Mouse (Mus musculus) intestine, embryonic 15.5 days (tissue): Measurements from ENCODE around the gene Zfp536. TPM values are rescaled to one million over a fixed set of nuclear protein-coding genes. Genes with fewer than 3 reads are reported as not detected.
"Not testable (repeated sequence)": the region's sequence is repeated elsewhere in the genome, so short reads cannot be mapped to it uniquely, and the experiment has no call there.

Experiments used
- ATAC-seq: fragments of 200-750 bp; cut with Nextera tagmentation; 2 replicates; pipeline ENCODE4 v1.8.0; 2017; ENCODE audit warnings: moderate TSS enrichment, moderate library complexity
- H3K27ac ChIP-seq: fragments of 300-500 bp; sonication (generic); 2 replicates; pipeline ENCODE4 v1.5.1; 2015; ENCODE audit warnings: mild to moderate bottlenecking, inconsistent platforms
- H3K27me3 ChIP-seq: fragments of 300-500 bp; sonication (generic); replicated peaks from 2 replicates; pipeline ENCODE4 v1.6.1; 2015; ENCODE audit warnings: inconsistent platforms
- H3K36me3 ChIP-seq: fragments of 300-500 bp; sonication (generic); 2 replicates; pipeline ENCODE4 v1.6.1; 2015; ENCODE audit warnings: inconsistent platforms
- H3K4me1 ChIP-seq: fragments of 300-500 bp; sonication (generic); replicated peaks from 2 replicates; pipeline ENCODE4 v1.6.1; 2015; ENCODE audit warnings: inconsistent platforms
- H3K4me2 ChIP-seq: fragments of 300-500 bp; sonication (generic); replicated peaks from 2 replicates; pipeline ENCODE4 v1.6.1; 2015; ENCODE audit warnings: mild to moderate bottlenecking, inconsistent platforms
- H3K4me3 ChIP-seq: fragments of 300-500 bp; sonication (generic); replicated peaks from 2 replicates; pipeline ENCODE4 v1.5.1; 2015; ENCODE audit warnings: inconsistent platforms
- H3K9ac ChIP-seq: fragments of 300-500 bp; sonication (generic); 2 replicates; pipeline ENCODE4 v1.6.1; 2015; ENCODE audit warnings: inconsistent platforms
- H3K9me3 ChIP-seq: fragments of 300-500 bp; sonication (generic); 2 replicates; pipeline ENCODE4 v1.6.1; 2016; ENCODE audit warnings: inconsistent platforms
- WGBS: fragments of 180-500 bp; shearing (Covaris S2); methylation state at CpG from one replicate; pipeline ENCODE4 v1.1.7; 2015; 5-methylcytosine and 5-hydroxymethylcytosine counted together
- polyA plus RNA-seq: library from polyadenylated mRNA; unstranded; fragments of >200 nt; fragmentation: Nextera tagmentation; extraction: Ambion mirVana; gene quantifications from 2 replicates; pipeline ENCODE4 v1.2.1, GENCODE M21; 2015

Gene Zfp536
- polyA plus RNA-seq, 1 experiment from 2014 or later: 9.4 TPM

DNA sequence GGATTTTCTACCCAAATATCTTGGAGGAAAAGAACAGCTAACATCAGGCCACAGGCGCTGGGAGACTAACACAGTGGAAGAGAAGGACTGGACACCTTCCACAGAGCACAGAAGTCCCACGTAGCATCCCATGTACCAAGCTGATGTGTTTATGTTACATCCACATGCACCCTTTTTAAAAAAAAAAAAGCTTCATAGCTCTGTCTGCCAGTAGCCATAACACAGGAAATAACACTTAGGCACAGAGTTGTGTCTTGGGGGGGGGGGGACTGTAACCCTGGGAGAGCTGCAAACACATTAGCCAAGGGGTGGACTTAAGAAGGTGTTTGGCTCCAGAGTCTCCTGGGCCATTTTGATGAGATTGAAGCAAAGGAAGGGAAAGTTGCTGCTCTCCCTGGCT lies 155.6 kb downstream of the Zfp536 start:
- Histone ChIP-seq H3K36me3 (no peaks in the 10 kb centered on the region), H3K27me3 (no peaks in the 10 kb centered on the region)

DNA sequence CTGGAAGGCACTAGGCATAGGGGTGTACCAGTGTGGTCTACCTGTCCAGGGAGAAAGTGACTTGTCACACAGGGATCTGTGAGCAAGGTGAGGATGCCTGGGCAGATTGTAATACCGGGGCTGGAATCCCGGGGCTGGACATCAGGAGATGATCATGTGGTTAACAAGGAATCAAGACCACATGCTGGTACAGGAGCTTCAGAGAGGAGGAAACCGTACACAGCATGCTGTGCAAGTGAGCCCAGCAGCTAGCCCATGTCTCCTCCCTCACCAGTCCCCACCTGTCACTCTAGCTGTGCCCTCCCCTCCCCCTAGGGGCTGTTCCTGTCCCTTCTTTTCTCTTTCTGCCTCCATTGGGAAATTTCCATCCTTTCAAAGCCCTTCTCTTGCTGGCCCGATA lies 157.5 kb downstream of the Zfp536 start:
- no peak overlapping the region for H3K9ac ChIP-seq
- 88% methylated on average over 4 of the region's 4 CpGs for WGBS
- no peaks in the 10 kb centered on the region for H3K9me3 ChIP-seq
- no peaks in the 10 kb centered on the region for H3K4me1 ChIP-seq
- no peak overlapping the region for H3K4me2 ChIP-seq
- no peaks in the 10 kb centered on the region for H3K27me3 ChIP-seq
- no peak overlapping the region for H3K27ac ChIP-seq
- no peaks in the 10 kb centered on the region for H3K36me3 ChIP-seq
- H3K4me3 ChIP-seq: no peak overlapping the region
- no peak for ATAC-seq

More for the DNA sequence above, 155.6 kb downstream of the Zfp536 start:
- no peak for ATAC-seq
- 71% methylated on average over 2 of the region's 2 CpGs for WGBS
- Histone ChIP-seq H3K4me1 (no peaks in the 10 kb centered on the region), H3K4me2 (no peak overlapping the region), H3K9me3 (no peaks in the 10 kb centered on the region), H3K9ac (no peak overlapping the region), H3K27ac (no peak overlapping the region), H3K4me3 (no peak overlapping the region)

- H3K4me1 ChIP-seq: no peaks in the 10 kb centered on the region
- H3K27ac ChIP-seq: no peak overlapping the region
- H3K9me3 ChIP-seq: no peaks in the 10 kb centered on the region
- no peaks in the 10 kb centered on the region for H3K36me3 ChIP-seq
- no peaks in the 10 kb centered on the region for H3K27me3 ChIP-seq
- no peak overlapping the region for H3K4me3 ChIP-seq
- H3K9ac ChIP-seq: no peak overlapping the region
- WGBS: 45% methylated on average over 10 of the region's 10 CpGs
- no peak for ATAC-seq
- H3K4me2 ChIP-seq: no peak overlapping the region
These were observed 159.1 kb downstream of the Zfp536 start for GRCm38 (mm10) chr7:37614381-37614780.

DNA sequence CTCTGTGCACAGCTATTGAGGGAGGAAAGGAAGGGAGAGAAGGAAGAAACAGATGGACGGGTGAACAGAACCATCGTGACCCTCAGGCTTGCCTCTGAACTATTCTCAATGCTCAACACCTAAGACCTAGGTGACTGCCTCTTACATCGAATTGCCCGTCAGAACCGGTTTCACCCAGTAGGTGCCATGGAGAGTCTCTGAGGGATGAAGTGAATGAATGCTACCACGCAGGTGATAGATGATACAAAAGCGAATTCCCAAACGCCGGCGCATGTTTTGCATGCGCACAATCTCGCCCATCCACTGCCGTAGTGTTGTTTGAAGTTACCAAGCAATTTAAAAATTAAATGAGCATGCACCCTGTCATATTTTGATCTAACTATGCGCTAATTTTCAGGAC lies 164.9 kb downstream of the Zfp536 start:
- Histone ChIP-seq H3K4me1 (no peaks in the 10 kb centered on the region), H3K9me3 (no peaks in the 10 kb centered on the region), H3K36me3 (no peaks in the 10 kb centered on the region), H3K4me3 (no peak overlapping the region), H3K4me2 (no peak overlapping the region), H3K9ac (no peak overlapping the region), H3K27me3 (no peaks in the 10 kb centered on the region), H3K27ac (no peak overlapping the region)
- no peak for ATAC-seq
- WGBS: 95% methylated on average over 14 of the region's 14 CpGs

DNA sequence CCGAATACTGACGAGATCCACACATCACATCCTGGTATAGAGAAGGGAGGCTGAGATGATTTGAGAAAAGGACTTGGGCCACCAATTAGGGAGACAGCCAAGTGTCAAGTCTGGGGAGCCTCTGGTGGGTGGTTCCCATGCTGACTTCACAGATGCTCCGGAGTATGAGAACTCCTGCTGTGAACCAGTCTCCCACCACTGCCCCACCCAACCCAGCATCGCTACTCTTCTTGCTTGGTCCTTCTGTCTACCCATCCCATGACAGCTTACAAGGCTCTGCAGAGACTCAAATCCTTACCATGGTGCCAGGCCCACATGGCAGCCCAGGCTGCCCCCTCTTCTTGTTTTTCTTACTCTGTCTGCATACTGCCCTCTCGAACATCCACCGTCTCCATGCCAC lies 165.5 kb downstream of the Zfp536 start:
- H3K36me3 ChIP-seq: no peaks in the 10 kb centered on the region
- no peaks in the 10 kb centered on the region for H3K27me3 ChIP-seq
- H3K9ac ChIP-seq: no peak overlapping the region
- H3K4me1 ChIP-seq: no peaks in the 10 kb centered on the region
- H3K9me3 ChIP-seq: no peaks in the 10 kb centered on the region
- 95% methylated on average over 6 of the region's 6 CpGs for WGBS
- no peak overlapping the region for H3K4me2 ChIP-seq
- ATAC-seq: no peak
- H3K4me3 ChIP-seq: no peak overlapping the region
- no peak overlapping the region for H3K27ac ChIP-seq

GRCm38 (mm10) chr7:37606472-37606871 lies 167.0 kb downstream of the Zfp536 start:
- no peaks in the 10 kb centered on the region for H3K27me3 ChIP-seq
- no peak overlapping the region for H3K4me2 ChIP-seq
- H3K36me3 ChIP-seq: no peaks in the 10 kb centered on the region
- no peak overlapping the region for H3K4me3 ChIP-seq
- no peaks in the 10 kb centered on the region for H3K9me3 ChIP-seq
- WGBS: 81% methylated on average over 5 of the region's 5 CpGs
- H3K9ac ChIP-seq: no peak overlapping the region
- no peak overlapping the region for H3K27ac ChIP-seq
- ATAC-seq: no peak
- no peaks in the 10 kb centered on the region for H3K4me1 ChIP-seq

- H3K9me3 ChIP-seq, H3K9ac ChIP-seq, H3K27me3 ChIP-seq, ATAC-seq, H3K27ac ChIP-seq, H3K4me3 ChIP-seq, H3K36me3 ChIP-seq, H3K4me2 ChIP-seq, H3K4me1 ChIP-seq: not testable (repeated sequence)
These were observed 169.9 kb downstream of the Zfp536 start for GRCm38 (mm10) chr7:37603525-37603909.

GRCm38 (mm10) chr7:37602871-37603524 lies 170.4 kb downstream of the Zfp536 start:
- Histone ChIP-seq H3K36me3 (no peaks in the 10 kb centered on the region), H3K27ac (no peak overlapping the region), H3K9me3 (no peaks in the 10 kb centered on the region), H3K27me3 (no peaks in the 10 kb centered on the region), H3K4me3 (no peak overlapping the region), H3K4me1 (no peaks in the 10 kb centered on the region), H3K9ac (no peak overlapping the region), H3K4me2 (no peak overlapping the region)
- 60% methylated on average over 9 of the region's 9 CpGs for WGBS
- ATAC-seq: no peak

GRCm38 (mm10) chr7:37600318-37600717 lies 173.1 kb downstream of the Zfp536 start:
- no peak overlapping the region for H3K4me2 ChIP-seq

DNA sequence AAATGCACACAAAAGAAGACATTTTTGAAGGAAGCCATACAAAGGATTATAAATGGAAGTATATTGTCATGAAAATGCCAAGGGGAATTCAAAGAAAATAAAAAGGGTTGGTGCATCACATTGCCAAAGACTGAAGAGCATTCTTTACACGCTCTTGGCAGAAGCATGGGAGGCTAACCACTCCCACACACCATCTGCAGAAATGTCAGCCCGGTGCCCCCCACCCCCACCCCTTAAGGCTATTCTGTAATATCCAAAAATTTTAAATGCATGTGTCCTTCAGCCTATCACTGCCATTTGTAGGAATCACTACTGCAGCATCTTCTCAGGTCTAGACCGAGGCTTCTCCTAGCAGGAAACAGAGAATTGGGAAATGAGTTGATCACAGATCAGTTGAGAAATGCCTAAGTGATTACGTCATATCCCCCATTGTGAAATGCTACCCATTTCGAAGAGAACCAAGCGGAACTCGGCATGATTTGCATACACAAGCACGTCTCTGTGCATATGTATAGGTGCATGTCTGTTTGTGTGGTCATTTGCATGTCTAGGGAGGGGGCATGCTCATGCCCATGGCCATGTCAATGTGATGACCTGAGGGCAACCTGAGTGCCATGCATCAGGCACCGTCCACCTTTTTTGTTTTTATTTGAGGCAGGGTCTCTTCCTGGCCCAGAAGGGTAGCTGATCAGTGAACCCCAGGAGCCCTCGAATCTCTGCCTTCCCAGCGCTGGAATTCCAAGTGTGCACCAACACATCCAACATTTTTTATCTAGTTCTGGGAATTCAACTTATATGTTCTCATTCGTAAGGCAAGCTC lies 179.0 kb downstream of the Zfp536 start:
- no peaks in the 10 kb centered on the region for H3K4me1 ChIP-seq
- no peaks in the 10 kb centered on the region for H3K36me3 ChIP-seq
- no peak overlapping the region for H3K27ac ChIP-seq
- H3K9ac ChIP-seq: no peak overlapping the region
- WGBS: 83% methylated on average over 12 of the region's 12 CpGs
- H3K27me3 ChIP-seq: no peaks in the 10 kb centered on the region
- no peak overlapping the region for H3K4me2 ChIP-seq
- no peak overlapping the region for H3K4me3 ChIP-seq
- no peaks in the 10 kb centered on the region for H3K9me3 ChIP-seq
- no peak for ATAC-seq

More at GRCm38 (mm10) chr7:37600318-37600717, 173.1 kb downstream of the Zfp536 start:
- H3K4me1 ChIP-seq: no peaks in the 10 kb centered on the region
- H3K27ac ChIP-seq: no peak overlapping the region
- H3K27me3 ChIP-seq: no peaks in the 10 kb centered on the region
- ATAC-seq: no peak
- H3K4me3 ChIP-seq: no peak overlapping the region
- H3K36me3 ChIP-seq: no peaks in the 10 kb centered on the region
- 80% methylated on average over 4 of the region's 4 CpGs for WGBS
- no peak overlapping the region for H3K9ac ChIP-seq
- H3K9me3 ChIP-seq: no peaks in the 10 kb centered on the region

GRCm38 (mm10) chr7:37593566-37593965 lies 179.9 kb downstream of the Zfp536 start:
- Histone ChIP-seq H3K27ac (no peak overlapping the region), H3K4me1 (no peaks in the 10 kb centered on the region), H3K36me3 (no peaks in the 10 kb centered on the region), H3K4me2 (no peak overlapping the region), H3K4me3 (no peak overlapping the region), H3K27me3 (no peaks in the 10 kb centered on the region), H3K9me3 (no peaks in the 10 kb centered on the region), H3K9ac (no peak overlapping the region)
- ATAC-seq: no peak
- 89% methylated on average over 6 of the region's 6 CpGs for WGBS

DNA sequence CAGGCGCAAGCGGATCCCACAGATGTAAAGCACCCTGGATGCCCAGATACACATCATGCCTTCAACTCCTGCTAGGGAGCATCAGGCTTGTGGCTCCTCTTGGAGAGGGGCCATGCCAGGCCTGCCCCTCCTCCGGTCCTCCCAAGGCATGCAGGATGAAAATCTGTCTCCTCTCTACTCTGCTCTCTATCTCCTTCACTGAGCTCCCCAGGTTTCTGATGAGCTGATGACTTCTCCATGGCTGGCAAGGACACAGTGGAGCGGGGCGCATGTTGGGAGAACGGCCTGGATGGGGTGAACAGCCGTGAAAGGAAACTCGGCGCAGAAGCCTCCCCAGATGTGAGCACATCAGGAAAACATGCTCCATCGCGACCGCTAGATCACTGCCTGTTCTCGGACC lies 186.7 kb downstream of the Zfp536 start:
- Histone ChIP-seq H3K27me3 (no peaks in the 10 kb centered on the region), H3K36me3 (no peaks in the 10 kb centered on the region), H3K9me3 (no peaks in the 10 kb centered on the region), H3K4me3 (no peak overlapping the region), H3K27ac (no peak overlapping the region), H3K9ac (no peak overlapping the region), H3K4me1 (no peaks in the 10 kb centered on the region), H3K4me2 (no peak overlapping the region)
- WGBS: 84% methylated on average over 13 of the region's 13 CpGs
- ATAC-seq: no peak

DNA sequence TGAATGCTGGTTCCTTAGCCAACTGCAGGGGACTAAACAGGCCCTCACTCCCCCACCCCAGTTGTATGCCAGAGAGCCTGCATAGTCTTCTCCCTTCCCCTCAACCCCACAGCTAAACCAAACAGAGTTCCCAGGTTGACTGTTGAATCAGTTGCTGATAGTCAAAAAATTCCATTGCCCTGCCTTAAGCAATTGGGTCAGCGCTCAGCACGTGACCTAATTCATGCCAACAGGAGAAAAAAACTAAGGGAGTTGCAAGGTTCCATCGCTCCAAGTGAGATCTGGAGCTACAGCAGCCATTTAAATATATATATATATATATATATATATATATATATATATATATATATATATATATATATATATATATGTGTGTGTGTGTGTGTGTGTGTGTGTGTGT lies 192.2 kb downstream of the Zfp536 start:
- WGBS: 88% methylated on average over 3 of the region's 3 CpGs
- Histone ChIP-seq H3K9ac (no peak overlapping the region), H3K4me3 (no peak overlapping the region), H3K4me2 (no peak overlapping the region), H3K9me3 (no peaks in the 10 kb centered on the region), H3K27ac (no peak overlapping the region), H3K36me3 (no peaks in the 10 kb centered on the region), H3K27me3 (no peaks in the 10 kb centered on the region), H3K4me1 (no peaks in the 10 kb centered on the region)
- no peak for ATAC-seq
